Mouse (Mus musculus) G1E (cell line): ENCODE results near the gene Urgcp.

Experiments
- CTCF ChIP-seq: IDR thresholded peaks from 2 replicates; pipeline ENCODE4 v1.5.1; 2012; ENCODE audit warnings: low read depth, low read length, inconsistent platforms, mixed read lengths
- GATA1 ChIP-seq: IDR thresholded peaks from 2 replicates; pipeline ENCODE4 v1.6.1; 2012; ENCODE audit warnings: borderline replicate concordance, low read length, inconsistent platforms, mixed read lengths
- TAL1 ChIP-seq: conservative IDR thresholded peaks from 2 replicates; pipeline ENCODE4 v1.6.1; 2012; ENCODE audit warnings: low read depth, low read length, inconsistent platforms, mixed read lengths

DNA sequence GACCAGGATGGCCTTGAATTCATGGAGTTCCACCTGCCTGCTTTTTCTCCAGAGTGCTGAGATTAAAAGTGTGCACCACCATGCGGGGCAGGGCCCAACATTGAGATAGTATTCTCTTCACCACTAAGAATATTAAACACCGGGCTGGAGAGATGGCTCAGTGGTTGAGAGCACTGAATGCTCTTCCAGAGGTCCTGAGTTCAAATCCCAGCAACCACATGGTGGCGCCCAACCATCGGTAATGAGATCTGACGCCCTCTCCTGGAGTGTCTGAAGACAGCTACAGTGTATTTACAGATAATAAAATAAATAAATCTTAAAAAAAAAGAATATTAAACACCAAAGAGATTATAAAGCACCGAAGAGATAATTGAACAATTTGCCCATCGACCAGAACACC, 20.1 kb downstream of the Urgcp start:
- TF ChIP-seq GATA1 (no peak), CTCF (no peak), TAL1 (no peak)
